Mouse (Mus musculus) hindbrain, embryonic 11.5 days (tissue): ENCODE results near the gene Kif20b. TPM values are rescaled to one million over a fixed set of nuclear protein-coding genes. Genes with fewer than 3 reads are reported as not detected.
A peak's percentile ranks its signal among the peaks of the same experiment; 100 is the strongest.

Experiments used
- ATAC-seq: fragments of 200-750 bp; cut with Nextera tagmentation; 2 replicates; pipeline ENCODE4 v1.8.0; 2017; ENCODE audit warnings: mild to moderate bottlenecking, moderate TSS enrichment, moderate library complexity; ENCODE audit not compliant: low FRiP score
- DNase-seq: peaks from one replicate; pipeline ENCODE4 v3.0.0-alpha.2; 2015; ENCODE audit warnings: low spot score
- H3K27ac ChIP-seq: fragments of 300-500 bp; sonication (generic); 2 replicates; pipeline ENCODE4 v1.5.1; 2014; ENCODE audit warnings: mild to moderate bottlenecking, low read depth, low read length
- H3K27me3 ChIP-seq: fragments of 300-500 bp; sonication (generic); 2 replicates; pipeline ENCODE4 v1.6.1; 2014; ENCODE audit warnings: mild to moderate bottlenecking, low read length, moderate library complexity, mixed read lengths; ENCODE audit not compliant: control insufficient read depth, insufficient read depth
- H3K36me3 ChIP-seq: fragments of 300-500 bp; sonication (generic); 2 replicates; pipeline ENCODE4 v1.6.1; 2014; ENCODE audit warnings: mild to moderate bottlenecking, low read length, moderate library complexity, mixed read lengths; ENCODE audit not compliant: control insufficient read depth, insufficient read depth
- H3K4me1 ChIP-seq: fragments of 300-500 bp; sonication (generic); replicated peaks from 2 replicates; pipeline ENCODE4 v1.6.1; 2014; ENCODE audit warnings: low read length, mixed read lengths; ENCODE audit not compliant: control insufficient read depth, insufficient read depth
- H3K4me2 ChIP-seq: fragments of 300-500 bp; sonication (generic); replicated peaks from 2 replicates; pipeline ENCODE4 v1.6.1; 2014; ENCODE audit warnings: mild to moderate bottlenecking, low read depth, low read length
- H3K4me3 ChIP-seq: fragments of 300-500 bp; sonication (generic); 2 replicates; pipeline ENCODE4 v1.5.1; 2014; ENCODE audit warnings: low read depth, low read length
- H3K9ac ChIP-seq: fragments of 300-500 bp; sonication (generic); 2 replicates; pipeline ENCODE4 v1.6.1; 2014; ENCODE audit warnings: low read depth, low read length
- H3K9me3 ChIP-seq: fragments of 300-500 bp; sonication (generic); 2 replicates; pipeline ENCODE4 v1.6.1; 2016; ENCODE audit warnings: low read length; ENCODE audit not compliant: control insufficient read depth
- WGBS: fragments of 180-500 bp; shearing (Covaris S2); extraction: QIAGEN DNeasy Blood & Tissue Kit; methylation state at CpG from one replicate; pipeline ENCODE4 v1.1.7; 2014; 5-methylcytosine and 5-hydroxymethylcytosine counted together
- polyA plus RNA-seq: library from polyadenylated mRNA; unstranded; fragments of >200 nt; fragmentation: Nextera tagmentation; extraction: Ambion mirVana; gene quantifications from 2 replicates; pipeline ENCODE4 v1.2.1, GENCODE M21; 2014

Gene Kif20b
- polyA plus RNA-seq, 1 experiment from 2014 or later = 70.6 TPM

DNA sequence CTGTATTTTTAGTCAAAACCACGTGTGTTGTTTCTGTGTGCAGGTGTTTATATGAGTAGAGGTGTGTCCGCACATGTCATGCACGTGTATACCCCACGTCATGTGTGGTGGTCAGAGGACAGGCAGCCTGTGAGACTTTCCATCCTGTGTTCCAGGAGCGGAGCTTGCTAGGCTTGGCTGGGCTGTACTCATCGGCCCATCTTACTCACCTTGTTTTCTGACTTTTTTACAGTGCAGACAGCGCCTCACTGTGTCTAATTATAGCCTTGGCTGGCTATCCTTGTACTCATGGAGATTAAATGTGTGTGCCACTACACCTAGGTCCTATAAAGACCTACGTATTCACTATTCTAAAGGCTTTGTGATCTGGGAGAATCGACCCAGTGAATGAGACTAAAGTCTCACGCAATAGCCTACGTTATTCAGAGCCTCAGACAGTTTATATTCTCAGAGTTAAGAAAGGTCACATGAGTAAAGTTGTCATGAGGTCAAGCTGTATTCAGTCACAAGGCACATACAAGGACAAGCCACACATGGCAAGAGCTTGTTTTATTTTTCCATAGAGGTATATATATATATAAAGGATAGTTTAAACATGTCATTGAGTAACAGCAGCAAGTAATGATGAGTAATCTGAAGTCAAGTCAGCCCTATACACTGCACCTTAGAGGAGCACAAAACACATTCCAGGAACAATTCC, 31.8 kb downstream of the Kif20b start:
- no peaks in the 10 kb centered on the region for H3K27me3 ChIP-seq
- no peaks in the 10 kb centered on the region for H3K9me3 ChIP-seq
- DNase-seq = no peak
- H3K9ac ChIP-seq = no peak overlapping the region
- no peak overlapping the region for H3K4me2 ChIP-seq
- ATAC-seq = no peak
- no peak overlapping the region for H3K27ac ChIP-seq
- H3K4me1 ChIP-seq = no peaks in the 10 kb centered on the region
- peaks cover 2% of the 10 kb centered on the region; the same call in 1 of the 2 replicates for H3K36me3 ChIP-seq
- H3K4me3 ChIP-seq = no peak overlapping the region
- WGBS = 92% methylated on average over 11 of the region's 11 CpGs

DNA sequence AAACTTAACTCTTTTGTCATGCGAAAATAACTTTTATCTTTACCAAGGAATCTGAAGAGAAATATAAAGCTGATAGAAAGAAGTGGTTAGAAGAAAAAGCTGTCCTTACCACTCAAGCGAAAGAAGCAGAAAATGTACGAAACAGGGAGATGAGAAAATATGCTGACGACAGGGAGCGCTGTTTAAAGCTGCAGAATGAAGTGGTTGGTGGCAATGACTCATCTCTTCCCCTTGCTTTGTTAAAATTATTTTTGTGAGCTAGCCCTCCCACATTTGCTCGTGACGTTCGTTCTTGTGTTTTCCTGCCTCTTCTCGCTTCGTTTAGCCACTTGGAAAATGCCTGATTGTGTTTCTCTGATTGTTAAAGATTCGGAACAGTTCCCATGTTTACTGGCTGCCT, 37.2 kb downstream of the Kif20b start:
- Histone ChIP-seq H3K27ac (no peak overlapping the region), H3K9me3 (no peaks in the 10 kb centered on the region), H3K4me3 (no peak overlapping the region), H3K27me3 (no peaks in the 10 kb centered on the region), H3K9ac (no peak overlapping the region), H3K4me2 (no peak overlapping the region), H3K4me1 (no peaks in the 10 kb centered on the region), H3K36me3 (no peaks in the 10 kb centered on the region)
- DNase-seq (no peak), ATAC-seq (no peak)
- 93% methylated on average over 11 of the region's 11 CpGs for WGBS

DNA sequence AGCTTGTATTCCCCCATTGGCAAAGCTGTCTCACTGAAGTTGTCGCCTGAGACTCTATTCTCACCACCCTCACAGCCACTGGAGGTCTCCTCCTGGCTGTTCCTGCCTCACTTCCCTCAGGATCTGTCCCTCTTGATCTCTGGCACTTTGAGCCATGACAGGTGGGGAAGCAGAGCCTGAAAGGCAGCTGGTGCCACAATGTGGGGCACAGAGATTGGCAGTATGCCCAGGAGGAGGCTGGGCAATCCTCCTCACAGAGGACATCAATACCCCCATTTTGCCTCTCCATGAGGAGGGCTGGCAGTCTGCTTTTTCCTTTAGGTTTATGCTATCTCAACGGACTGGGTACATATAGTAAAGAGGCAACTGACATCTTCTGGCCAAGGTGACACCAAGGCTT, 62.6 kb downstream of the Kif20b start:
- H3K4me3 ChIP-seq = no peak overlapping the region
- no peak for DNase-seq
- ATAC-seq = no peak
- H3K36me3 ChIP-seq = no peaks in the 10 kb centered on the region
- H3K27me3 ChIP-seq = no peaks in the 10 kb centered on the region
- H3K4me2 ChIP-seq = no peak overlapping the region
- H3K9me3 ChIP-seq = no peaks in the 10 kb centered on the region
- H3K9ac ChIP-seq = no peak overlapping the region
- no peaks in the 10 kb centered on the region for H3K4me1 ChIP-seq
- 79% methylated on average over 2 of the region's 2 CpGs for WGBS
- H3K27ac ChIP-seq = no peak overlapping the region

GRCm38 (mm10) chr19:34990443-34990842, 68.3 kb downstream of the Kif20b start:
- no peak overlapping the region for H3K4me3 ChIP-seq
- H3K4me1 ChIP-seq = no peaks in the 10 kb centered on the region
- no peaks in the 10 kb centered on the region for H3K9me3 ChIP-seq
- H3K27me3 ChIP-seq = no peaks in the 10 kb centered on the region
- no peak overlapping the region for H3K27ac ChIP-seq
- no peak overlapping the region for H3K9ac ChIP-seq
- 75% methylated on average over 4 of the region's 4 CpGs for WGBS
- no peaks in the 10 kb centered on the region for H3K36me3 ChIP-seq
- no peak for DNase-seq
- no peak for ATAC-seq
- no peak overlapping the region for H3K4me2 ChIP-seq

- Histone ChIP-seq H3K4me1 (no peaks in the 10 kb centered on the region), H3K36me3 (no peaks in the 10 kb centered on the region), H3K27ac (no peak overlapping the region), H3K4me2 (no peak overlapping the region), H3K9ac (no peak overlapping the region), H3K9me3 (no peaks in the 10 kb centered on the region), H3K27me3 (no peaks in the 10 kb centered on the region), H3K4me3 (no peak overlapping the region)
- 41% methylated on average over 1 of the region's 1 CpGs for WGBS
- DNase-seq = peak; percentile 77
- peak; percentile 60; the same call in 1 of the 2 replicates for ATAC-seq
These were observed 70.9 kb downstream of the Kif20b start for GRCm38 (mm10) chr19:34992969-34993527.

- H3K4me1 ChIP-seq = no peaks in the 10 kb centered on the region
- no peak overlapping the region for H3K4me2 ChIP-seq
- no peaks in the 10 kb centered on the region for H3K27me3 ChIP-seq
- DNase-seq (no peak), ATAC-seq (no peak)
- no peak overlapping the region for H3K4me3 ChIP-seq
- no peak overlapping the region for H3K9ac ChIP-seq
- no peaks in the 10 kb centered on the region for H3K9me3 ChIP-seq
- no peak overlapping the region for H3K27ac ChIP-seq
- WGBS = 78% methylated on average over 3 of the region's 3 CpGs
- no peaks in the 10 kb centered on the region for H3K36me3 ChIP-seq
These were observed 92.9 kb downstream of the Kif20b start for GRCm38 (mm10) chr19:35015058-35015457.

- 73% methylated on average over 4 of the region's 4 CpGs for WGBS
- no peaks in the 10 kb centered on the region for H3K4me1 ChIP-seq
These were observed 95.5 kb downstream of the Kif20b start for GRCm38 (mm10) chr19:35017474-35018208.

GRCm38 (mm10) chr19:35018209-35018581, 96.0 kb downstream of the Kif20b start:
- no peak overlapping the region for H3K4me2 ChIP-seq
- ATAC-seq (no peak), DNase-seq (no peak)
- 88% methylated on average over 4 of the region's 4 CpGs for WGBS
- no peaks in the 10 kb centered on the region for H3K27me3 ChIP-seq
- H3K9me3 ChIP-seq = no peaks in the 10 kb centered on the region
- no peaks in the 10 kb centered on the region for H3K4me1 ChIP-seq
- H3K4me3 ChIP-seq = no peak overlapping the region
- H3K9ac ChIP-seq = no peak overlapping the region
- H3K36me3 ChIP-seq = no peaks in the 10 kb centered on the region
- no peak overlapping the region for H3K27ac ChIP-seq

More at GRCm38 (mm10) chr19:35017474-35018208, 95.5 kb downstream of the Kif20b start:
- Histone ChIP-seq H3K4me3 (no peak overlapping the region), H3K36me3 (no peaks in the 10 kb centered on the region), H3K9ac (no peak overlapping the region), H3K27ac (no peak overlapping the region), H3K9me3 (no peaks in the 10 kb centered on the region), H3K4me2 (no peak overlapping the region), H3K27me3 (no peaks in the 10 kb centered on the region)
- DNase-seq = no peak
- ATAC-seq = no peak
